Comparison of ENCODE assay signal across 23 mouse cellular contexts in genomic region chr4:135485086-135485485, GRCm38 (mm10). TPM values are rescaled to one million over a fixed set of nuclear protein-coding genes. Genes with fewer than 3 reads are reported as not detected.
DNase-seq lines count a peak whose midpoint lies in the region; ATAC-seq and TF ChIP-seq lines count a peak whose summit lies in the region.
"Had no signal": no experiment of that assay in that cellular context is flagged by ENCODE, and none has a peak within 500 bp of the region (broad histone marks: within the 10 kb centered on the region; RNA-seq: fewer than 3 reads in every experiment).

No protein-coding gene starts in this region.

- 0 out of 2 replicates have a peak, but pooled peaks have one; percentile 28 for ATAC-seq in intestine, embryonic 15.5 days
- ATAC-seq in intestine, embryonic 16.5 days: no peak
- ATAC-seq in Patski: peak; percentile 67
- no peak; the same call in 1 of the 2 replicates for ATAC-seq in intestine, postnatal 0 days
- no peak for ATAC-seq in erythroblast, adult 5-6 weeks (replicated peaks; ENCODE audit: low FRiP score, poor library complexity, severe bottlenecking)
- ATAC-seq: CD4-positive, CD25-positive, alpha-beta regulatory T cell, adult 4 months; forebrain, embryonic 13.5 days; forebrain, embryonic 15.5 days; forebrain, postnatal 0 days had no signal

- CTCF ChIA-PET in Patski (lab: Charles Lee): interaction anchor here (0.6 to 0.9 kb wide), 2 partner anchors 20 to 73 kb away, joined by 3 read pairs; no protein-coding TSS in a partner anchor

- peak; percentile 89 for DNase-seq in Patski (ENCODE audit: low read depth, low spot score)
- no peak for DNase-seq in left cerebral cortex, postnatal 36 days (ENCODE audit: low spot score in 2 of 2)
- DNase-seq: adrenal gland, adult 8-10 months; adrenal gland, postnatal 14 days; adrenal gland, postnatal 36 days; B cell, adult 2 months; cerebellum, adult 11-12 months; cerebellum, adult 2 months; cerebellum, adult 9-10 months; cerebellum, postnatal 10 days; cerebellum, postnatal 25 days; forebrain, postnatal 0 days had no signal

- H3K4me2 ChIP-seq in intestine, embryonic 15.5 days (replicated peaks): no peak overlapping the region
- H3K4me2 ChIP-seq in intestine, embryonic 16.5 days (ENCODE audit: low read depth, low read length): no peak overlapping the region
- 0 out of 2 replicates have a peak overlapping the region, but pooled peaks have one; percentile 6 for H3K4me2 ChIP-seq in intestine, postnatal 0 days (replicated peaks; ENCODE audit: low read depth)
- H3K4me2 ChIP-seq: embryonic facial prominence, embryonic 13.5 days; embryonic facial prominence, embryonic 15.5 days; forebrain, embryonic 13.5 days; forebrain, embryonic 15.5 days had no signal

- no peaks in the 10 kb centered on the region for H3K9me3 ChIP-seq in intestine, embryonic 15.5 days
- no peaks in the 10 kb centered on the region for H3K9me3 ChIP-seq in intestine, embryonic 16.5 days (ENCODE audit: control insufficient read depth, low read length)
- H3K9me3 ChIP-seq in intestine, postnatal 0 days (ENCODE audit: control insufficient read depth): no peaks in the 10 kb centered on the region
- H3K9me3 ChIP-seq: embryonic facial prominence, embryonic 13.5 days; embryonic facial prominence, embryonic 15.5 days; forebrain, embryonic 13.5 days; forebrain, embryonic 15.5 days; G1E had no signal

- in situ Hi-C loops in Patski (cut with MboI; ENCODE audit: low pct_unique_long_range_greater_than_20kb): loop anchor here (5.0 kb wide), 1 partner anchor 103 kb away; no protein-coding TSS in a partner anchor

- TF ChIP-seq CTCF in Patski (IDR thresholded peaks at IDR 0.05): no peak
- no peak for TF ChIP-seq CTCF in intestine, postnatal 0 days (IDR thresholded peaks at IDR 0.05; ENCODE audit: low read depth)

- no peaks in the 10 kb centered on the region for H3K27me3 ChIP-seq in intestine, embryonic 15.5 days (replicated peaks)
- H3K27me3 ChIP-seq in intestine, embryonic 16.5 days (replicated peaks; ENCODE audit: control insufficient read depth, insufficient read depth, low read length): no peaks in the 10 kb centered on the region
- no peaks in the 10 kb centered on the region for H3K27me3 ChIP-seq in Patski
- H3K27me3 ChIP-seq in intestine, postnatal 0 days (replicated peaks; ENCODE audit: control insufficient read depth, insufficient read depth, low read length): no peaks in the 10 kb centered on the region
- H3K27me3 ChIP-seq: CH12.LX; embryonic facial prominence, embryonic 13.5 days; embryonic facial prominence, embryonic 15.5 days; forebrain, embryonic 13.5 days; forebrain, embryonic 15.5 days had no signal

- H3K36me3 ChIP-seq in intestine, embryonic 15.5 days: no peaks in the 10 kb centered on the region; the same call in 1 of the 2 replicates
- H3K36me3 ChIP-seq in intestine, embryonic 16.5 days (ENCODE audit: control insufficient read depth, insufficient read depth, low read length): peaks cover 6% of the 10 kb centered on the region; the same call in 1 of the 2 replicates
- H3K36me3 ChIP-seq in intestine, postnatal 0 days (ENCODE audit: control insufficient read depth, insufficient read depth): peaks cover 15% of the 10 kb centered on the region; the same call in 1 of the 2 replicates
- H3K36me3 ChIP-seq: embryonic facial prominence, embryonic 15.5 days had no signal

- H3K9ac ChIP-seq in intestine, embryonic 15.5 days: no peak overlapping the region
- H3K9ac ChIP-seq in intestine, embryonic 16.5 days (ENCODE audit: low read depth, low read length): no peak overlapping the region
- no peak overlapping the region for H3K9ac ChIP-seq in intestine, postnatal 0 days (ENCODE audit: low read depth, low read length)
- H3K9ac ChIP-seq: embryonic facial prominence, embryonic 13.5 days; embryonic facial prominence, embryonic 15.5 days; forebrain, embryonic 13.5 days; forebrain, embryonic 15.5 days; forebrain, postnatal 0 days had no signal

- POLR2A ChIA-PET in Patski (lab: Charles Lee): no interaction called here

- no peaks in the 10 kb centered on the region for H3K4me1 ChIP-seq in intestine, embryonic 15.5 days (replicated peaks)
- no peaks in the 10 kb centered on the region for H3K4me1 ChIP-seq in intestine, embryonic 16.5 days (ENCODE audit: control insufficient read depth, insufficient read depth, low read length)
- no peaks in the 10 kb centered on the region for H3K4me1 ChIP-seq in intestine, postnatal 0 days (replicated peaks; ENCODE audit: control insufficient read depth, insufficient read depth, low read length)
- H3K4me1 ChIP-seq: embryonic facial prominence, embryonic 15.5 days; forebrain, embryonic 13.5 days; forebrain, embryonic 15.5 days had no signal

- no peak overlapping the region for H3K4me3 ChIP-seq in intestine, embryonic 15.5 days (replicated peaks)
- H3K4me3 ChIP-seq in intestine, embryonic 16.5 days (ENCODE audit: low read length): no peak overlapping the region
- H3K4me3 ChIP-seq in intestine, postnatal 0 days (ENCODE audit: low read depth, low read length): no peak overlapping the region
- H3K4me3 ChIP-seq: embryonic facial prominence, embryonic 13.5 days; embryonic facial prominence, embryonic 15.5 days; forebrain, embryonic 13.5 days; forebrain, embryonic 15.5 days had no signal

- 51% methylated on average over 10 of the region's 10 CpGs for WGBS in intestine, embryonic 15.5 days
- 46% methylated on average over 10 of the region's 10 CpGs for WGBS in intestine, embryonic 16.5 days
- WGBS in intestine, postnatal 0 days: 36% methylated on average over 10 of the region's 10 CpGs

- intact Hi-C loops in left cerebral cortex, postnatal 36 days (cut with DNase I): no loop called here

- no peak overlapping the region for H3K27ac ChIP-seq in intestine, embryonic 15.5 days
- H3K27ac ChIP-seq in intestine, embryonic 16.5 days (ENCODE audit: low read length): no peak overlapping the region
- no peak overlapping the region for H3K27ac ChIP-seq in intestine, postnatal 0 days (ENCODE audit: low read depth, low read length)
- H3K27ac ChIP-seq: embryonic facial prominence, embryonic 13.5 days; embryonic facial prominence, embryonic 15.5 days; forebrain, embryonic 13.5 days; forebrain, embryonic 15.5 days had no signal

RNA-seq across cellular contexts. Expression of gene Stpg1, which starts 9.5 kb away (rescaled TPM):
- 0.24 and 0.30 TPM in 2 replicates for polyA plus RNA-seq in intestine, embryonic 15.5 days (2015; fragmentation: Nextera tagmentation; extraction: Ambion mirVana)
- 0.27 and 0.29 TPM in 2 replicates for polyA plus RNA-seq in intestine, embryonic 16.5 days (2015; fragmentation: Nextera tagmentation; extraction: Ambion mirVana)
- polyA plus RNA-seq in Patski (2021): not detected
- 0.09 TPM in 1 of 2 replicates, not detected in the other for polyA plus RNA-seq in intestine, postnatal 0 days (2015; fragmentation: Nextera tagmentation; extraction: Ambion mirVana)
- not detected in 2 replicates for total RNA-seq in erythroblast, adult 5-6 weeks (2015; ENCODE audit: low replicate concordance)
- total RNA-seq in erythroblast, adult 5-6 weeks (2017; ENCODE audit: low replicate concordance): not detected in 2 replicates
- 1 to 10 TPM; 1.0 to 1.9 TPM for total RNA-seq in left cerebral cortex, postnatal 36 days (2021)
- total RNA-seq: CH12.LX had no signal
- polyA plus RNA-seq: CD4-positive, CD25-positive, alpha-beta regulatory T cell, adult 4 months; embryonic facial prominence, embryonic 13.5 days; G1E had no signal

RNA-seq across cellular contexts. Expression of gene Nipal3, which starts 9.8 kb away (rescaled TPM):
- polyA plus RNA-seq in intestine, embryonic 15.5 days (2015; fragmentation: Nextera tagmentation; extraction: Ambion mirVana): 6.4 and 6.9 TPM in 2 replicates
- 5.2 and 5.6 TPM in 2 replicates for polyA plus RNA-seq in intestine, embryonic 16.5 days (2015; fragmentation: Nextera tagmentation; extraction: Ambion mirVana)
- 11.0 TPM for polyA plus RNA-seq in Patski (2021)
- polyA plus RNA-seq in intestine, postnatal 0 days (2015; fragmentation: Nextera tagmentation; extraction: Ambion mirVana): 5.7 TPM in 2 replicates
- total RNA-seq in erythroblast, adult 5-6 weeks (2015; ENCODE audit: low replicate concordance): 33.9 and 40.3 TPM in 2 replicates
- total RNA-seq in erythroblast, adult 5-6 weeks (2017; ENCODE audit: low replicate concordance): 64.3 and 130 TPM in 2 replicates
- 100 to 1,000 TPM; 107 to 108 TPM for total RNA-seq in left cerebral cortex, postnatal 36 days (2021)

RNA-seq across cellular contexts. Expression of gene Rcan3, which starts 51.4 kb away (rescaled TPM):
- polyA plus RNA-seq in intestine, embryonic 15.5 days (2015; fragmentation: Nextera tagmentation; extraction: Ambion mirVana): 14.9 and 17.9 TPM in 2 replicates
- 14.1 and 14.5 TPM in 2 replicates for polyA plus RNA-seq in intestine, embryonic 16.5 days (2015; fragmentation: Nextera tagmentation; extraction: Ambion mirVana)
- 21.7 TPM for polyA plus RNA-seq in Patski (2021)
- polyA plus RNA-seq in intestine, postnatal 0 days (2015; fragmentation: Nextera tagmentation; extraction: Ambion mirVana): 18.4 and 19.7 TPM in 2 replicates
- 1.5 and 5.0 TPM in 2 replicates for total RNA-seq in erythroblast, adult 5-6 weeks (2015; ENCODE audit: low replicate concordance)
- total RNA-seq in erythroblast, adult 5-6 weeks (2017; ENCODE audit: low replicate concordance): 4.1 and 5.7 TPM in 2 replicates
- 10 to 100 TPM; 25.3 to 30.3 TPM for total RNA-seq in left cerebral cortex, postnatal 36 days (2021)

Comparison
In these comparisons a context has a peak if more than half of its experiments do, and no peak if none do; other contexts are left out.
1. ATAC-seq: peak in intestine, embryonic 15.5 days (single experiment) and Patski (single experiment); none in intestine, embryonic 16.5 days (single experiment), intestine, postnatal 0 days (single experiment) and erythroblast, adult 5-6 weeks (single experiment).